Mouse (Mus musculus) NIH3T3 (cell line): ENCODE measurements around the gene Fbxo6.
A peak's percentile ranks its signal among the peaks of the same experiment; 100 is the strongest.
"Not testable (repeated sequence)": the region's sequence is repeated elsewhere in the genome, so short reads cannot be mapped to it uniquely, and the experiment has no call there.

ENCODE experiments used
- DNase-seq: peaks from one replicate; pipeline ENCODE4 v3.0.0-alpha.2; 2012; ENCODE audit warnings: low read depth

Fbxo6 gene

GRCm38 (mm10) chr4:148128241-148128640 is 23.7 kb downstream of the Fbxo6 start:
- no peak for DNase-seq

GRCm38 (mm10) chr4:148122694-148123066 is 29.3 kb downstream of the Fbxo6 start:
- no peak for DNase-seq

DNA sequence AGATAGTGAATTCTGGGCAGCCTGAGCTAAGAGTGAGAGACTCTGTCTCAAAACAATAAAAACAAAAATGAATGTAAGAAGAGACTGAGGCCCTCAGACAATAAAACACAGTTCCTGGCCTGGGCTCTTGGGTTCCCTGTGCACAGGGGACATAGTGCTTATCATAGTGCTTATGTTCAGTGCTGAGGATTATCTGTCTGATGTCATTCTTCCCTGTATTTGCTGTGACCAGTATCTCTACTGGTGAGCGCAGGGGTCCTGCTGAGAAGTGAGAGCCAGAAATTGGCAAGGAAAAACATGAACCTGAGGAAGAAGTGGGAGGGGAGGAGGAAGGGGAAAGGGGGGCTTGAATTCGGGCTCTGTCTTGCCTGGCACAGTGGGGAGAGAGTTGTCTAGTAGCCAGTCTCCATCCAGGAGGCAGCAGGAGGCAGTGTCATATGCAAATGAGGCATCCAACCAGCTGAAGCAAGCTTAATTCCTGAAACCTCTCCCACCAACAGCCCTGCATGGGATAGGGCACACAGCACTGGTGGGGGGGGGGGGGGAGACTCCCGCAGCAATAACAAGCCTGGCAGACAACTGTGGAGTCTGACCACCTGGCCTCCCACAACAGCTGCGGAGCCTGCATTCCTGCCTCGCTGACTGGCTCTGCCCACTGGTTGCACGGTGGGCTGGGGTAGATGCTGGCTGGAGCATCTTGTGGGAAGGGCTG is 29.8 kb downstream of the Fbxo6 start:
- DNase-seq: no peak

DNA sequence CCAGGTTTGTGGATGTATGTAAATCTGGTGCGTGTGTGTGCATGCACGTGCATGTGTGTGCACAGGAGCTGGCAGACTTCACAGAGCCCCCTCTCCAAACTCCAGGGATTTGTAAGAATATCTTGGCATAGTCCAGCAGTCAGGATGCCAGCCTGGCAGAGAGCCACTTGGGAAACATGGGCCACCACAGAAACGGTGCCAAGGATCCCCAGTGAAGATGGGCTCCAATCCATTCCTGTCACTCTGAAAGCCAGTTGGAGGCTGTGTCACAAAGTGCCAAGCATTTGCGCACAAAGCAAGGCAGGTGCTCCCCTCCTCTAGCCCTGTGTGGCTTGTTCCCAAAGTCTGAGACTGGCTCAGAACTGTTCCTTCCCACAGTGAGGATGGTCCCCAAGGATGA is 30.6 kb downstream of the Fbxo6 start:
- DNase-seq: no peak

DNA sequence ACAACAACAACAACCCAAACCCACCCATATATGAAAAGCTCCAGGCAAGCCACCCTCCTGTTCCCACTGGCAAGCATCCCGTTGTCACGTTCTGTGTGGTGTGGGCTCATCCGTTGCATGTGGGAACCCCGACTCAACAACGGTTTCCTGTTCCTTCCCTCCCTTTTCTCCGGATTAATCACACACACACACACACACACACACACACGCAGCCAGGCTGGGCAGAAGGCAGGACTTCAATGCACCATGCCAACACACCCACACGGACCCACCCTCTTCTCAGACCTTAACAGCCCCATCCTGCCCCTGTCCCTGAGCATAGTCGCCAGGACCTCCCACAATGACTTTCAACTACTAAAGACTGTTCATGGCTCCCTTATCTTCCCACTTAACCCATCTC is 31.4 kb downstream of the Fbxo6 start:
- DNase-seq: no peak

GRCm38 (mm10) chr4:148119578-148119977 is 32.4 kb downstream of the Fbxo6 start:
- DNase-seq: not testable (repeated sequence)

GRCm38 (mm10) chr4:148117392-148117791 is 34.5 kb downstream of the Fbxo6 start:
- DNase-seq: no peak

- peak; percentile 28 for DNase-seq
Observed at GRCm38 (mm10) chr4:148116657-148117056, 35.3 kb downstream of the Fbxo6 start.

DNA sequence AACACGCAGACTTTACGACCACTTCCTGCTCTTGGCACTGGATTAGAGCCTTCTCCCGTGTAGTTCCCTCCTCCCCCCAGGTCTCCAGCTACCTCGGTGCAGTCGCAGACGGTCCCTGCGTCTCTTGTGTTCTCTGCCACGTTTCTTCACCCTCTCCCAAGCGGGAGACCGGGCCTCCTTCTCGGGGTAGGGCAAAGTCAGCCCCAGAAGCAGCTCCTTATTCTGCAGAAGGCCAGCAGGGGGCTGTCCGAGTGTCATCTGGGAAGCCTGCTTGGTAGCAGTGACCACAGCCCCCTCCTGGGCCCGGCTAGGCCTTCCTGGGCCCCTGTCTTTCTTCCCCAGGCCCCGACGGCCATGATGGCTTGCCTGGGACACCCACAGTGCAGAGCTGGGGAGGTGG is 36.5 kb downstream of the Fbxo6 start:
- peak; percentile 80 for DNase-seq

DNA sequence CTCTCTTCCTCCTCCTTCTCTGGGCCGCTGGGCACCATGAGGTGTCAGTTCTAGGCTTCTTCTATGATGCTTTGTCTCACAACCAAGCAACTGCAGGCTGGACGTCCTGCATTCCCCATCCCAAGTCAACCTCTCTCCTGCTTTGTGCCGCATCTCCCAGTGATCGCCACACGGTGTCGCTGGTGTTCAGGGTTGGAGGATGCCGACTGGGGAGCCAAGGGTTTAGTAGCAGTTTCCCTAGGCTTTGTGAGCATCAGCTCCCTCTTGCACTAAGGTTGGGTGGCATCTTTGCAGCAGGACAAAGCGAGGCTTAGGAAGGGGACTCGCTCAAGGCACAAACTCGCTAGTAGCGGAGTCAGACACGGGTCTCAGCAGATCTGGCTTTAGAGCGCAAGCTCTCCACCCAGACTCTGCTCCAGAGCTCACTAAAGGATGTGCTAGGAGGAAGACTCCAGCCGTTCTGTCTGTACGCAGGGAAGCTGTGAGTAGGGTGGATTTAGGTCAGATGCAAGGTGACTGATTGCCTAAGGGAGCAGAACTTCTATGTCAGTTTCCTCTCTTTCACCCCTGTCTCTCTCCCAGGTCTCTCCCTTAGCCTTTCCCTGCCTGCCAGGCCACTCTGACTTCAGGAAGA is 37.1 kb downstream of the Fbxo6 start:
- DNase-seq: peak; percentile 94

GRCm38 (mm10) chr4:148112519-148112918 is 39.4 kb downstream of the Fbxo6 start:
- DNase-seq: no peak

DNA sequence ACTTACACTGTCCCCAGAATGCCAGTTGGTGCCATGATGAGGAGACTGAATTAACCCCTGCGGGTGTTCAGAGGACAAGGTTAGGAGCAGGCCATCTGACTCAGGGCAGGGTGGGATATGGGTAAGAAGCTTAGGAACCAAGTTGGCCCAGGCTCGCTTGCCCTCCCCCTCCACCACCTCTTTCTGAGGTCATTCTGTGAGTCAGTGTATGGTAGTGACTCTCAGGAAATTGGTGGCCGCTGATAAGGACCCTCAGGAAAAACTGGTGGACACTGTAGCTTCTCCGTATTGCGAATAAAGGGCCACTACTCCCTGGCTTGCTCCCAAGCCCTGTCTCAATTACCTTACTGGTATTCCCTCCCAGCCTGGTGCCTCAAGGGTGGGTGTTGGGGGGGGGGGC is 42.7 kb downstream of the Fbxo6 start:
- DNase-seq: no peak

DNA sequence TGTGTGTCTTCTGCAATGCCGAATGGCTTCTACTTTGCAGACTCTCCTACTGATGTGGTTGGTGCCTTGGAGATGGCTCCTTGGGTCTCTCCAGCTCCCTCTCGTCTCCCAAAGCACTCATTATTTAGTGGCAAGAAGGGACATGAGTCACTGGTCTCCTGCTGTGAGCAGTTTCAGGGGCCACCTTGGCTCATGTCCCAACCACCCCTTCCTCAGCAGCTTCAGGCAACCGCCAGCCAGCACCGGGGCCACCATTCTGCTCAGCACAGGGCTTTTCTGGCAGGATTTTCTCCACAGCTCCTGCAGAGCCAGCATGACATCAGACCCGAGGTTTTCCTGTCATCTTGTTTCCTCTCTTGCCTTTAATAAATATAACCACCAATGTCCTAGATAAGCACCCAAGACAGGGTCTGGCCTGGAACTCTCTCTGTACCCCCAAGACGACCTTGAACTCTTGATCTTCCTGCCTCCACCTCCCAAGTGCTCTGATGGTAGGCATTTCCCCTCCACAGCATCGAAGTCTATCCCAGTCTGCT is 43.3 kb downstream of the Fbxo6 start:
- no peak for DNase-seq

DNA sequence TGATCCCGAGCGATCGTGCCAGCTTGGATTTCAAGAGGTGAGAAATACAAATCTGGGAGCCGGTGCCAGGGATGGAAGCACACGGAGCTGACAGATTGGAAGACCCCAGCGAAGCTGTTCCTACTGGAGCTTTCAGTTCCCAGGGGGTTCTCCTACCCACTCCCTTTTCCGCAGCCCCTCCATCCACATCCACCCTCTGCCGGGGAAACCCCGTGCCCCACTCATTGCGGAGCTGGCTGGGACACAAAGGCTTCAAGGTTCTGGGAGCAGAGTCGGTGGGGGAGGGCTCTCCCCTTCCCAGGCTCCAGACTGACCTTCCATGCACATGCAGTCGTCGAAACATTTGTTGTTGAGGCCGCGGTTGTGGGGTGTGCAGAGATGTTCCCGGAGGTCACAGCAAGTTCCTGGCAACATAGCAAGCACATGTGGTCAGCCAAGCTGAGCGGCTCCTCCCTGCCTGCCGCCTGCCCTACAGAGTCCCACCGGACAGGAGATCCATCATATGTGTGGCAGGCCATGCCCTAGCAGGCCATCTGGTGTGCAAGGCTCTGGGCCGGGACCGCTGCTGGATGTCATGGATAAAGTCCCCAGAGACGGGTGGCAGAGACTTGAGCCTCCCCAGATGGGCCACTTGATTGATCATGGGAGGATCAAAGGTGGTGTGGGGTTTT is 44.2 kb downstream of the Fbxo6 start:
- DNase-seq: peak; percentile 57

DNA sequence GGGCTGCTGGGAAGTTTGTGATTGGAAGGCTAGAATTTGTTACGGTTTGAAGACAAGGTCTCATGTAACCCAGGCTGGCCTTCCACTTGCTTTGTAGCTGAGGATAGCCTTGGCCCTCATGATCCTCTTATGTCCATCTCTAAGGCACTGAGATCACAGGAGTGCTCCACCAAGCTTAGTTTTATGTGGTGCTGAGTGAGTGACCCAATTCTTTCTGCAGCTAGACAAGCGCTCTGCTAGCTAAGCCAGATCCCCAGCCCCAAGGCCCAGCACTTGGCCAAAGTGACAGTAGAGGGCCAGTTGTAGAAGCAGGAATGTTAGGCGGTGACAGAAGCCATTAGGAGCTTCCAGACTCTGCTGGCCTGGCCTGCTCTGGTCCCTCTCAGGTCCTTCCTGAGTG is 47.8 kb downstream of the Fbxo6 start:
- DNase-seq: no peak

GRCm38 (mm10) chr4:148101801-148102527 is 50.0 kb downstream of the Fbxo6 start:
- no peak for DNase-seq

DNA sequence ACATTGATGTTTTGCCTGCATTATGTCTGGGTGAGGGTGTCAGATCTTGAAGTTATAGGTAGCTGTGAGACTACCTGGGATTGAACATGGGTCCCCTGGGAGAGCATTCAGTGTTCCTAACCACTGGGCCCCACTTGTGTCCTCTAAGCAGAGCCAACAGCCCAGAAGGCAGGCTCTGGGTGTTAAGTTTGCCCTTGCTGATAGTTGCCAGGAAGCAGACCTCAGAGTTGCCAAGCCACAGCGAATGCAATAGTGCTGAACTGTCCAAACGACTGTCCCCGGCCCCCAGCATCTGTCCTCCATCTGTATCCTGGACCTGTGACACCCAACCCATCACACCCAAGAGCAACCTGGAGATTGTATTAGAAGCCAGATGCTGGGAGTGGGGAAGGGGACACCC is 53.3 kb downstream of the Fbxo6 start:
- no peak for DNase-seq

DNA sequence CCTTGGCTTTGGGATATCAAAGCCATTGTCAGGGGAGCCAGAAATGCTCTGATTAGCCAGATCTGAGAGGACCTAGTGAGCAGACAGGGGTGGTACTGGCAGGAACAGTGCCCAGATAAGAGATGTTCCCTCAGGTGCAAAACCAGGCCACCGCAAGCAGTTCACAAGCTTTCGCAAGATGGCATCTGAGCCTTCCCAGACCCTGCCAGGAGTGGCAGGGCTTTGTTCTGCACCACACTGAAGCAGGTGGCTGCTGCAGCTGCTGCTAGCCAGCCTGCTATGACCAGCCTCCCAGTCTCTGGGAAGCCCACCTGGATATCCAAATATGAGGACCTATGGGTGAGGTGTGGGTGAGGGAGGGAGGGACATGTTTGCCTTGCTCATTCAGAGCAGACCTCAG is 54.0 kb downstream of the Fbxo6 start:
- no peak for DNase-seq
